Mouse (Mus musculus) ES-E14 (cell line): ENCODE results near the gene Cnpy3.

ENCODE experiments used
- CHD2 ChIP-seq: IDR thresholded peaks from 2 replicates; pipeline ENCODE4 v1.6.1; 2014; ENCODE audit warnings: mild to moderate bottlenecking, low read depth, low read length, inconsistent platforms
- HCFC1 ChIP-seq: IDR thresholded peaks from 2 replicates; pipeline ENCODE4 v1.6.1; 2012; ENCODE audit warnings: low read length, inconsistent platforms, borderline replicate concordance; ENCODE audit not compliant: insufficient read depth
- MAFK ChIP-seq: IDR thresholded peaks from 2 replicates; pipeline ENCODE4 v1.6.1; 2014; ENCODE audit warnings: mild to moderate bottlenecking, low read depth, low read length, inconsistent platforms; ENCODE audit not compliant: insufficient read depth
- ZNF384 ChIP-seq: IDR thresholded peaks from 2 replicates; pipeline ENCODE4 v1.6.1; 2012; ENCODE audit warnings: low read depth, low read length, inconsistent platforms

DNA sequence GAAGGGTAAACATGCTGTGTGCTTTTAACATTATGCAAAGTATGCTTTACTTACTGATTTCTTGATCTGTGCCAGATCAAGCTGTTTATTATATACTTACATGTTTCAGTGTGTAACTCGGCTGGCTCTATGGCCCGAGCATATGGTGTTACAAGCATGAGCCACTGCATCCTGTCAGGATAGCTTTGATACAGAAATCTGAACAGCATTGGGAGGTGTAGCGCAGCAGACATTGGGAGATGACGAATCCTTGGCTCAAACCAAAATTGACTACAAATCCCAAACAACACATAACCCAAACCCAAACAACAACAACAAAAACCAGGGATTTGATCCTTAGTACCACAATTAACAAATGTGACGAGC is 20.0 kb upstream of the Cnpy3 start:
- TF ChIP-seq HCFC1 (no peak), ZNF384 (no peak), CHD2 (no peak; the same call in 1 of the 2 replicates), MAFK (no peak)
